Mouse (Mus musculus): ENCODE measurements at regions not wholly inside any gene's neighbourhood (a gene's known extent, or its start where the extent isn't known, plus 50 kb on each side); places are given as distances from the start of the nearest gene placed in this dataset.

GRCm38 (mm10) chr19:32892469-32892868 is 135.2 kb downstream of the Pten start:
- TF ChIP-seq HCFC1 (IDR thresholded peaks at IDR 0.05; ENCODE audit: borderline replicate concordance, insufficient read depth, low read length) (no peak), CHD2 (IDR thresholded peaks at IDR 0.05; ENCODE audit: low read depth, low read length) (no peak), ZNF384 (IDR thresholded peaks at IDR 0.05; ENCODE audit: low read depth, low read length) (no peak)

All from ES-E14 (cell line).